Mouse (Mus musculus) cerebellum, adult (tissue): ENCODE data around the gene Slc35f3.
A peak's percentile ranks its signal among the peaks of the same experiment; 100 is the strongest.
"Not testable (repeated sequence)": the region's sequence is repeated elsewhere in the genome, so short reads cannot be mapped to it uniquely, and the experiment has no call there.

Experiments used
- ATAC-seq: cut with Nextera tagmentation; 2 replicates; pipeline ENCODE4 v1.9.2; 2017; ENCODE audit warnings: mild to moderate bottlenecking, moderate library complexity, mixed read lengths; ENCODE audit not compliant: insufficient number of reproducible peaks, low FRiP score, low TSS enrichment

Slc35f3 gene

DNA sequence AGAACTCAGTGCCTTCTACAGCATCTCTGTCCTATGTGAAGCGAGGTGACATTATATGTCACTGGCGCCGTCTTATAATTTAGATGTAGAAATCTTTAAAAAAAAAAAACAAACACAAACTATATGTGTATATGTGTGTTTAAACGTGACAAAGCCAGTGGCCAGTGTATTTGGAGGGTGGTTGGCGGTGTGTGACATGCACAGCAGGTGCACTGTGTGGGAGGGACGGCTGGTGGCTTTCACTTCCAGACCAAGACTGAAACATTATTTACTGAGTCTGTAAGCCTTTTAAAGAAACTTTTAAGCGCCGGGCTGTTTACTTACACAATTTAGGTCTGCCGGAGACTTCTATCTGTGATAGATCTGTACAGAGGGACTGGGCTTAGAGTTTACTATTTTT, 97.0 kb downstream of the Slc35f3 start:
- no peak for ATAC-seq

DNA sequence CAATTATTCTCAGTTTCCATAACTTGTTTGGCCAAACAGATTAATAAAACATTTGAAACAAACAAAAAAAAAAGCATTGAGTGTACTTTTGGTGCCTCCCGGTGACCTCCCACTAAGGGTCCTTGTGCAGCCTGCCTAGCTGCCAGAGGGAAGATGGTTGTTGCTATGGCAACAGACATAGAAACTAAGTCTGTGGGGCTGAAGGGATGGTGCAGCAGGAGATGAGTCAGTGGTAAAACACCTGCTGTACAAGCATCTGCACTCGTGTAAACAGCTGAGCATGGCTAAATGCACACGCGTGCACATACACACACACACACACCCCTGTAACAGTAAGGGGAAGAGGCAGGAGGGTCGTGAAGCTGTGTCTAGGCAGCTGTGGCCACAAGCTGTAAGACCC, 97.6 kb downstream of the Slc35f3 start:
- ATAC-seq: no peak

DNA sequence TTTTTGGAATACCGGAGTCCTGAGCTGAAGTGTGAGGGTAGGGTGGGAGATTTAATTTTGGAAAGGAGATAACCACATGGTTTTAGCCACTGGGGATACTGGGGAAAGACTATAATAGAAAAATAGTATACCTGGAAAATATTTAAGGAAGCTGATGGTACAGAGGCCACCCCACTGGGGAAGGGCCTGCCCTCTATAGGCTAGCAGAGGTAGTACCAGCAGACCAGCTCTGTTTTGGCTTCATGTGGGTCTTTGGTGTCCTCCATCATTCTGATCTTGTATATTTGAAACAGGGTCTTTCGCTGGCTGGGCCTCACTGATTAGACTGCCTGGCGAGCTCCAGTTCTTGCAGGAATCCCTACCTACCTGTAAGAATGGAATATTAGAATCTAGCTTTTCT, 100.0 kb downstream of the Slc35f3 start:
- ATAC-seq: peak; percentile 61; the same call in 1 of the 2 replicates

DNA sequence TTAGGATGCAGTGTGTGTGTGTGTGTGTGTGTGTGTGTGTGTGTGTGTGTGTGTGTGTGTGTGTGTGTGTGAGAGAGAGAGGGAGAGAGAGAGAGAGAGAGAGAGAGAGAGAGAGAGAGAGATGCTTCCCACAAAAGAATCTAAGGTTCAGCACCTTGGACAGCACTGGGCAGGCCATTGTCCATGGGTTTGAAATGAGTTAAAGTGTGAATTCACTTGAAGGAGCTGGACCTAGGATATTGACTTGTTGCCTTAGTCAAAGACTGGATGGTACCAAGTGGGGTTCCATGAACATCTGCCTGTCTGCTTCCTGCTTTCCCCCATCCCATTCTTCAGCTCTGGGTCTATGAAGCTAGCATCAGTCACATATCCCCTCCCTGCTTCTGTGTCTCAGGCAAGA, 106.2 kb downstream of the Slc35f3 start:
- not testable (repeated sequence) for ATAC-seq

DNA sequence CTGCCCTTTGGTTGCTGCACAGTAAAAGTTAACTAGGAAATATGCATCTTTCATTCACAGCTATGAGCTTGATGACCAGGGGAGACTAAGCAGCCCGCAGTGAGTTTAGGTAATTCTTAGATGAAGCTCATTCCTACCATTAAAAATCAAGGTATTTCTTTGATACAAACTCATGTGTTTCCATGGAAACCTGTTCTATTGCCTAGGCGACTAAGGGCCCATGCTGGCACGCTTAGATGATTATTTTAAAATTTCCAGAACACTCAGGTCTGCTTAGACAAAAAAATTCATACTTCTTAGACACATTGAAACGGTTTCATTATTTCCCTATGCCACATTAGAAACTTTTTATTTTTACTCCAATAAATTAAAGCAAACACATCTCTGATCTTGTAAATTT, 106.7 kb downstream of the Slc35f3 start:
- ATAC-seq: no peak

DNA sequence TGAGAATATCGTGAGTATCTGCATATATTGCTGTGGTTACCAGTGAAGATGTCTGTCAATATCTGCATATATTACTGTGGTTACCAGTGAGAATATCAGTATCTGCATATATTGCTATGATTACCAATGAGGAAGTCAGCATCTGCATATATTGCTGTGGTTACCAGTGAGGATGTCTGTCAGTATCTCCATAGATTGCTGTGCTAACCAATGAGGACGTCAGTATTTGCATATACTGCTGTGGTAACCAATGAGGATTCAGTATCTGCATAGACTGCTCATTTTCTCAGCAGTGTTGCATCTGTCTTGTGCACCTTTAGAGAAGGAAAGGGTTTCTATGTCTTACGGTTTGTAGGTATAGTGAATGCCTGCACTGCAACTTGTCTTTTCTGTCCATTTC, 122.5 kb downstream of the Slc35f3 start:
- ATAC-seq: no peak

DNA sequence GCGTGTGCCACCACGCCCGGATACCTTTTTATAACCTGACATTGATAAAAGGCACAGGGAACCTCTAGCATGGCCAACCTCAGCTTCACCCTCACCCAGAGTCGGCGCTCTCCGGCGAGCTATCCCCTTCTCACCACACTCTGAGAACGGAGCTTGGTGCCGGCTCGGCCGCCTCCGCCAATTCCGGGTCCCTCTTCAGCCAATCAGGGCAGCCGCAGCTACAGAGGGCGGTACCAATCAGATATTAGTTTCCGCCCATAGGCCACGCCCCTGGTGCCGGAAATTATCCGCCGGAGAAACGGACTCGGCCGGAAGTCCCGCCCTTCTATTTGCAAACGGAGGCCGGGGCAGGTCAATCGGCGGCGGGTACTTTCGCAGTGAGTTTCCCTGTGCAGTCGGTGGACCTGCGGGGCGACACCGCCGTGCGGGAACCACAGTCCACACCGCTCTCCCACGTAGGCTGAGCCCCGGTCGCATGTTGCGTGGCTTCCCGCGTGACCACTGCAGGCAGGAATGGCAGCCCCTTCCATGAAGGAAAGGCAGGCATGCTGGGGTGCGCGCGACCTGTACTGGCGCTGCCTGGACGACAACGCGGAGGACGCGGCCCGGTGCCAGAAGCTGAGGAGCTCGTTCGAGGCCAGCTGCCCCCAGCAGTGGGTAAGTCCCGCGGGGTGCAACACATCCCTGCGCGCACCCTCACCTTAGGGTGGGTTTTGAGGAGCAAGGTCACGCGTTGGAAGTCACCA, 124.0 kb downstream of the Slc35f3 start, which contains the start of gene Coa6:
Coa6 (plus strand) TSS at position 342 of the 746 bp plus-strand sequence.
- peak; percentile 98 for ATAC-seq

DNA sequence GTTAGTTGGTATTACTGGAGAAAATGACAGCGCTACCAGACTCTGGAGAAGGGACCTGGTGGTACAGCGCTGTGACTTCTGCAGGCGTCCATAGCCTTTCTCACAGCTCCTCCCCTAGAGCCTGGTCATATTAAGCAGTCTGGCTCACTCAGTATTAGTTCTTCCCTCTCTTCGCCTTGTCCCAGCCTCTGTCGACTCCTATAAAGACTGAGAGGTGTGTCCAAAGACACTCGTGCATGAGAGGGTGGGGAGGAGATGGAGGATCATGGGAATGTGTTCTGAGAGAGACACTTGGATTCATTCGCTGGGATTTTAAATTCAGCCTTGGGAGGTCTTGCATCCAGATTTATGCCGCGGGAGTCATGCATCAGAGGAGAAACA, 124.6 kb downstream of the Slc35f3 start:
- peak; percentile 54 for ATAC-seq

DNA sequence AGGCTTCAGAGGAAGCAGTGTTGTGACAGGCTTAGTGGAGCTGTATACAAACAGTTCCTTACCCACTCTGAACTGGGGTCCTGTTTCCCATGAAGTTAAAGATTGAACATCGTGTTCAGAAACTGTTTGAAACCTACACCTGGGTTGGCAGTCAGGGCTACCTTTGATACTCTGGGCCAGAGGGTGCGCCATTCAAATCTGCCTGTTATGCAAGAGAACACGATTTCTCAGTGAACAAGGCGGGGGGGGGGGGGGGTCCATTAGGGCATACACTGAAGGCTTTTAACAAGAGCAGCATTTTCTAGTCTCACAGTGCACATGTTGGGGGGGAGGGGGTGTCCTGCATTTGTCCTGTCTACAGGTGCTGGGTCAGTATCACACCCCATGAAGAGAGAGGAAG, 125.8 kb downstream of the Slc35f3 start:
- no peak for ATAC-seq

DNA sequence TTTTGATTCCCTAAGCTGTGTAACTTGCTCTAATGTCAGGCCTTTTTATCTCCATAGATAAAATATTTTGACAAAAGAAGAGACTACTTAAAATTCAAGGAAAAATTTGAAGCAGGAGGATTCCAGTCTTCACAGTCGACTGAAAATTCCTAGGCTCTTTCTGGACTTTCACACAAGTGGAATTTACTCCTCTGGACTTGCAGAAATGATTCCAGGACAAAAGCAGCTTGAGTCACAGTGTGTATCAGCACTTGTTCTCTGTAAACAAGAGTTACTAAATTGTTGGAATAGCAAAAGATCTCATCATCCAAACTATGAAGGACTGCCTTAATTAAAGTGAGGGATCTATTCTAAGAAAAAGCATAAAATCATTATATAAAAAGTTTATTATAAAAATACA, 126.6 kb downstream of the Slc35f3 start:
- ATAC-seq: no peak

DNA sequence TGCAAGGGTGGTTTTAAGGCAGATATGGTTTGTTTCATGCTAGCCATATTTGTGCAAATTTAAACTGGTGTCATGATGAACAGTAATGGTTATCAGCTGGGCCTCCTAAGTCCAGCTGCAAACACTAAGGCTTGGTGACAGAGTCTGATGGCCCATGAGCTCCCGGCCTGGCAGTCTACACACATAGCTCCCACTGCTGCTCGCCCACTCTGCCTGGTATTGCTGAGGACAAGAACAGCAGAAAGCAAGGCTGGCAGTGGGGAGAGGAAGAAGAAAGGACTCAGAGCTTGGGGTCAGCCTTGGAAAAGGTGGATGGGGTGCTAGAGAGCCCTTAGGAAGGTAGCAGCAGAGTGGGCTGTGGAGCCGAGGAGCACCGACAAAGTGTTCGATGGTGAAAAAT, 131.3 kb downstream of the Slc35f3 start:
- no peak for ATAC-seq

DNA sequence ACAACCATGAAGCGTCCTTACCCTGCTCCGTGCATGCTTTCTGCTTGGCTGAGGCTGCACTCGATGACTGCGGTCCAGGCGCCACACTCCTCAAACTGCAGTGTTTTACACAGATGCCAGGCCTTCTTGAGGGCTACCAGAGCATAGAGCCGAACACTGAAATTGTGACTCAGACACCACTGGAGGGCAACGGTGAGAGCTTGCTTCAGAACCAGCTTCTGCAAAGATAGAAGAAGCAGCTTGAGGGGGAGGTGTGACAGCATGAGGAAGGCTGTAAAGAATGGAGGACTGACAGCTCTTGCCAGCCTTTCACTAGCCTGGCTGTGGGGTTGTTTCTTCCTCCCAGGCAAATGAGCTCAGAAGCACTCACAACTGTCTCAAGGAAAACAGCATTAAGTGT, 135.5 kb downstream of the Slc35f3 start:
- ATAC-seq: no peak

DNA sequence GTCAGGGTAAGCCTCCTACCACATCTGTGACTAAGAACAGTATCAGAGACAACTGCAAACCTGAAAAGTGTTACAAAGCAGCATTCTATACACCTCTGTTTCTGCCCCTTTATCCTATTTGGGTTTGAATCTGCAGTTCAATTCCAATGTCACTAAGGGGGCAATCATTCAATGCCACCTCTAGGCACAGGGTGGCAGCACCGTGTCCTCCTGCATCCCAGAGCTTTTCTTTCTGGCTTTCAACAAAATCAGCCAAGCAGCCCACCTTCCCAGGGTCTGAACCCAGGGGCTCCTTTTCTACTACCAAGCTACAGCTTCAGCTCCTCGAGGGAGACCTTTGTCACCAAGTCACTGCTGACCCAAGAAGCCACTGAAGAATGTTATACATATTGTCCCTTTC, 140.6 kb downstream of the Slc35f3 start:
- no peak for ATAC-seq
